Mouse (Mus musculus) stomach, embryonic 15.5 days (tissue): Measurements from ENCODE around the gene Vtn. TPM values are rescaled to one million over a fixed set of nuclear protein-coding genes. Genes with fewer than 3 reads are reported as not detected.

Experiments used
- ATAC-seq: fragments of 200-750 bp; cut with Nextera tagmentation; 2 replicates; pipeline ENCODE4 v1.8.0; 2017; ENCODE audit warnings: low read depth, moderate number of reproducible peaks, moderate TSS enrichment; ENCODE audit not compliant: insufficient read depth, low FRiP score
- H3K27ac ChIP-seq: fragments of 300-500 bp; sonication (generic); 2 replicates; pipeline ENCODE4 v1.5.1; 2015; ENCODE audit warnings: mild to moderate bottlenecking, inconsistent platforms
- H3K27me3 ChIP-seq: fragments of 300-500 bp; sonication (generic); replicated peaks from 2 replicates; pipeline ENCODE4 v1.6.1; 2015; ENCODE audit warnings: inconsistent platforms
- H3K36me3 ChIP-seq: fragments of 300-500 bp; sonication (generic); 2 replicates; pipeline ENCODE4 v1.6.1; 2015; ENCODE audit warnings: inconsistent platforms
- H3K4me1 ChIP-seq: fragments of 300-500 bp; sonication (generic); 2 replicates; pipeline ENCODE4 v1.6.1; 2015; ENCODE audit warnings: inconsistent platforms
- H3K4me2 ChIP-seq: fragments of 300-500 bp; sonication (generic); 2 replicates; pipeline ENCODE4 v1.6.1; 2015; ENCODE audit warnings: mild to moderate bottlenecking, inconsistent platforms
- H3K4me3 ChIP-seq: fragments of 300-500 bp; sonication (generic); replicated peaks from 2 replicates; pipeline ENCODE4 v1.5.1; 2015; ENCODE audit warnings: inconsistent platforms
- H3K9ac ChIP-seq: fragments of 300-500 bp; sonication (generic); 2 replicates; pipeline ENCODE4 v1.6.1; 2015; ENCODE audit warnings: inconsistent platforms
- H3K9me3 ChIP-seq: fragments of 300-500 bp; sonication (generic); 2 replicates; pipeline ENCODE4 v1.6.1; 2016; ENCODE audit warnings: inconsistent platforms
- WGBS: fragments of 180-500 bp; shearing (Covaris S2); methylation state at CpG from one replicate; pipeline ENCODE4 v1.1.7; 2015; 5-methylcytosine and 5-hydroxymethylcytosine counted together
- polyA plus RNA-seq: library from polyadenylated mRNA; unstranded; fragments of >200 nt; fragmentation: Nextera tagmentation; extraction: Ambion mirVana; gene quantifications from 2 replicates; pipeline ENCODE4 v1.2.1, GENCODE M21; 2015

Vtn gene
- polyA plus RNA-seq, 1 experiment from 2014 or later = 67.8 TPM

DNA sequence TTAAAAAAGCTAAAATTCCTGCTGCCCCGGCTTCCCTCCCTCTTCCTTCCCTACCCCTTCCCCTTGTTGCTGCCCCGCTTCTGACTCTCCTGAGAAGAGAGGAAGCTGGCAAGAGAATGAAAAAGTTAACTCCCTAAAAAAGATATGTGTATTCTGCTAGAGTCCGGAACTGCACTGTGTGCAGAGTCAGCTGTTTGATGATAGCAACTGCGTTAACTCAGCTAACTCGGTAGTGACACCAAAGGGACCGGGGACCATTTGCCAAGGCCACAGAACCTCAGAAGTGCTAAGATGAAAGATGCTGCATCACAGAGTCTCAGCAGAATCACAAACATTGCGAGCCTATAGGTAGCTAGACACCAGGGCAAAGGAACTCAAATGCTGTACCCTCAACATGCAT, 31.4 kb upstream of the Vtn start:
- Histone ChIP-seq H3K27ac (no peak overlapping the region), H3K4me3 (no peak overlapping the region), H3K4me1 (peaks cover 4% of the 10 kb centered on the region), H3K9me3 (no peaks in the 10 kb centered on the region), H3K9ac (no peak overlapping the region), H3K27me3 (no peaks in the 10 kb centered on the region), H3K4me2 (no peak overlapping the region), H3K36me3 (0 out of 2 replicates have a peak, but pooled peaks cover 2% of the 10 kb centered on the region)
- WGBS = 77% methylated on average over 7 of the region's 7 CpGs
- ATAC-seq = no peak

GRCm38 (mm10) chr11:78467932-78468331, 31.0 kb upstream of the Vtn start:
- H3K27ac ChIP-seq = no peak overlapping the region

GRCm38 (mm10) chr11:78471326-78472103, 27.4 kb upstream of the Vtn start:
- Histone ChIP-seq H3K27ac (no peak overlapping the region), H3K27me3 (no peaks in the 10 kb centered on the region), H3K4me2 (no peak overlapping the region), H3K4me1 (peaks cover 1% of the 10 kb centered on the region), H3K9me3 (no peaks in the 10 kb centered on the region), H3K36me3 (0 out of 2 replicates have a peak, but pooled peaks cover 2% of the 10 kb centered on the region), H3K4me3 (no peak overlapping the region), H3K9ac (no peak overlapping the region)
- no peak for ATAC-seq
- WGBS = 89% methylated on average over 10 of the region's 10 CpGs

More at GRCm38 (mm10) chr11:78467932-78468331, 31.0 kb upstream of the Vtn start:
- WGBS = 60% methylated on average over 3 of the region's 3 CpGs
- no peaks in the 10 kb centered on the region for H3K9me3 ChIP-seq
- H3K27me3 ChIP-seq = no peaks in the 10 kb centered on the region
- H3K4me1 ChIP-seq = peaks cover 4% of the 10 kb centered on the region
- H3K4me2 ChIP-seq = no peak overlapping the region
- no peak for ATAC-seq
- H3K4me3 ChIP-seq = no peak overlapping the region
- H3K36me3 ChIP-seq = 0 out of 2 replicates have a peak, but pooled peaks cover 2% of the 10 kb centered on the region
- no peak overlapping the region for H3K9ac ChIP-seq

- 75% methylated on average over 3 of the region's 3 CpGs for WGBS
- Histone ChIP-seq H3K27ac (no peak overlapping the region), H3K4me3 (no peak overlapping the region), H3K4me2 (no peak overlapping the region), H3K27me3 (no peaks in the 10 kb centered on the region), H3K4me1 (no peaks in the 10 kb centered on the region), H3K36me3 (no peaks in the 10 kb centered on the region), H3K9ac (no peak overlapping the region), H3K9me3 (no peaks in the 10 kb centered on the region)
- no peak for ATAC-seq
Measured at GRCm38 (mm10) chr11:78475289-78475688, 23.6 kb upstream of the Vtn start.

GRCm38 (mm10) chr11:78483639-78484038, 15.3 kb upstream of the Vtn start:
- 56% methylated on average over 7 of the region's 7 CpGs for WGBS
- no peak overlapping the region for H3K4me3 ChIP-seq
- no peaks in the 10 kb centered on the region for H3K36me3 ChIP-seq
- H3K9me3 ChIP-seq = no peaks in the 10 kb centered on the region
- H3K27me3 ChIP-seq = peaks cover 25% of the 10 kb centered on the region
- H3K9ac ChIP-seq = no peak overlapping the region
- no peak overlapping the region for H3K4me2 ChIP-seq
- no peaks in the 10 kb centered on the region for H3K4me1 ChIP-seq
- H3K27ac ChIP-seq = no peak overlapping the region
- ATAC-seq = no peak

GRCm38 (mm10) chr11:78488168-78488567, 10.7 kb upstream of the Vtn start:
- Histone ChIP-seq H3K9ac (no peak overlapping the region), H3K27ac (no peak overlapping the region), H3K4me1 (0 out of 2 replicates have a peak, but pooled peaks cover 7% of the 10 kb centered on the region), H3K36me3 (no peaks in the 10 kb centered on the region), H3K9me3 (no peaks in the 10 kb centered on the region), H3K4me2 (no peak overlapping the region), H3K27me3 (peaks cover 56% of the 10 kb centered on the region), H3K4me3 (no peak overlapping the region)
- WGBS = 3% methylated on average over 8 of the region's 8 CpGs
- ATAC-seq = no peak

DNA sequence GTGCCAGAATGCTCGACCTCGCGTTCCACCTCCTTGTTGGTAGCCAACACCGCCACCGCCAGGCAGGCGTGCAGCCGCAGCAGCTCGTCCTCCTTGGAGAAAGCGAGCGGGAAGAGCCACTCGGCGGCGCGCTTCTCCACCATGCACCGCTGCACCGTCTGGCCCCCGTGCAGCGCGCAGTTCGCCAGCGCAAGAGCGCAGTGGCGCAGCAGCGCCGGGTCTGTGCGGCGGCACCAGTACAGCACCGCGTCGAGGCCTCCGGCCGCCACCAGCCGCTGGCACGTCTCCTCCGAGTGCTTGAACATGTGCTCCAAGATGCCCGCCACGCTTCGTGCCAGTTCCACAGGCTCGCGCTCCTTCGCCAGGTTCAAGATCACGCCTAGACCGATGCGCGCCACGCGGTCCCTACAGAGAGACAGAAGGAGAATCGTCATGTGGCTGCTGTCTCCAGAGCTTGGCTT, 8.1 kb upstream of the Vtn start:
- Histone ChIP-seq H3K27ac (no peak overlapping the region), H3K4me2 (peak overlapping the region; percentile 51), H3K36me3 (no peaks in the 10 kb centered on the region), H3K4me3 (peak overlapping the region; percentile 21), H3K9ac (no peak overlapping the region), H3K27me3 (peaks cover 59% of the 10 kb centered on the region), H3K4me1 (0 out of 2 replicates have a peak, but pooled peaks cover 7% of the 10 kb centered on the region), H3K9me3 (no peaks in the 10 kb centered on the region)
- ATAC-seq = no peak
- 11% methylated on average over 44 of the region's 48 CpGs for WGBS

- Histone ChIP-seq H3K9ac (no peak overlapping the region), H3K27me3 (peaks cover 45% of the 10 kb centered on the region), H3K4me1 (peaks cover 17% of the 10 kb centered on the region), H3K36me3 (no peaks in the 10 kb centered on the region), H3K4me3 (no peak overlapping the region), H3K27ac (no peak overlapping the region), H3K9me3 (no peaks in the 10 kb centered on the region), H3K4me2 (no peak overlapping the region)
- WGBS = 6% methylated on average over 6 of the region's 6 CpGs
- no peak for ATAC-seq
Measured at GRCm38 (mm10) chr11:78495904-78496303, 3.0 kb upstream of the Vtn start.

DNA sequence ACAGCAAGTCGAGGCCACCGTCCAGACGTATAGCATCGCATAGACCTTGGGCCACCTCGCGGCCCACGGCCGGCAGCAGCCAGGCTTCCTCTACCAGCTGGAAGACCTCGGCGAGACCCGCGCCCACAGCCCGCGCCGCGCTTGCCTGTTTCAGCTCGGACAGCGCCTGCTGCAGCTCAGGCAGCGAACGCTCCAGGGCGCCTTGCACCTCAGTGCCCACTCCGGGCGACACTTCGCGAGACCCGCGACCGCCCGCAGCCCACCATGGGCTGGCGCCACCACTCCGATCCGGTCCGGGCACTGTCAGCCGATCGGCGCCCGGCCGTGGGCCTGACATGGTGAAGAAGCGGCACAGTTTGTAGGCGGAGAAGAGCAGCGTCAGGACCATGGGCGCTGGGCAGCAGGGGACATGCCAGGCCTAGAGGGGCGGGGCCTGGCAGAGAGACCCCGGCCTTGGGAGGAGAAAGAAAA, 1.8 kb upstream of the Vtn start:
- H3K36me3 ChIP-seq = no peaks in the 10 kb centered on the region
- no peaks in the 10 kb centered on the region for H3K9me3 ChIP-seq
- peak overlapping the region; percentile 97 for H3K4me2 ChIP-seq
- peaks cover 35% of the 10 kb centered on the region for H3K27me3 ChIP-seq
- no peak; the same call in 1 of the 2 replicates for ATAC-seq
- no peak overlapping the region for H3K9ac ChIP-seq
- WGBS = under 1% methylated on average over 44 of the region's 44 CpGs
- peak overlapping the region; percentile 52 for H3K4me3 ChIP-seq
- peaks cover 14% of the 10 kb centered on the region for H3K4me1 ChIP-seq
- no peak overlapping the region for H3K27ac ChIP-seq

GRCm38 (mm10) chr11:78497544-78498522, 1.1 kb upstream of the Vtn start, which contains the start of gene Sarm1:
TSS of gene Sarm1 (minus strand) at chr11:78497754.
- peak within 1 kb of the TSS; percentile 97 for H3K4me2 ChIP-seq
- H3K36me3 ChIP-seq = no peaks in the 10 kb centered on the region
- ATAC-seq = peak; percentile 93
- H3K9ac ChIP-seq = no peak within 1 kb of the TSS
- whole genome bisulfite sequencing = 3% methylated on average over 36 of the region's 36 CpGs
- peaks cover 14% of the 10 kb centered on the region for H3K4me1 ChIP-seq
- H3K4me3 ChIP-seq = peak within 1 kb of the TSS; percentile 52
- no peaks in the 10 kb centered on the region for H3K9me3 ChIP-seq
- H3K27me3 ChIP-seq = peaks cover 35% of the 10 kb centered on the region
- no peak within 1 kb of the TSS for H3K27ac ChIP-seq

DNA sequence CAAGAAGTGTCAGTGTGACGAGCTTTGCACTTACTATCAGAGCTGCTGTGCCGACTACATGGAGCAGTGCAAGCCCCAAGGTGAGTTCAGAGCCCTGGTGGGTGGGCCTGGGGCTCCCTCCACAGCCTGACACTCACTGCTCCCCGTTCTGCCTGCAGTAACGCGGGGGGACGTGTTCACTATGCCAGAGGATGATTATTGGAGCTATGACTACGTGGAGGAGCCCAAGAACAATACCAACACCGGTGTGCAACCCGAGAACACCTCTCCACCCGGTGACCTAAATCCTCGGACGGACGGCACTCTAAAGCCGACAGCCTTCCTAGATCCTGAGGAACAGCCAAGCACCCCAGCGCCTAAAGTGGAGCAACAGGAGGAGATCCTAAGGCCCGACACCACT, 652 bp downstream of the Vtn start:
- Histone ChIP-seq H3K9ac (no peak overlapping the region), H3K27ac (no peak overlapping the region), H3K4me1 (peaks cover 14% of the 10 kb centered on the region), H3K4me3 (peak overlapping the region; percentile 11; the same call in 1 of the 2 replicates), H3K27me3 (peaks cover 35% of the 10 kb centered on the region), H3K36me3 (no peaks in the 10 kb centered on the region), H3K4me2 (peak overlapping the region; percentile 10; the same call in 1 of the 2 replicates), H3K9me3 (no peaks in the 10 kb centered on the region)
- no peak for ATAC-seq
- 38% methylated on average over 16 of the region's 16 CpGs for WGBS
